Mouse (Mus musculus) right cerebral cortex, adult 18-20 months (tissue): Measurements from ENCODE around the gene Fam214a.

ENCODE experiments used
- DNase-seq: peaks from one replicate; pipeline ENCODE4 v3.0.0; 2022; ENCODE audit warnings: mixed read lengths

Fam214a gene

DNA sequence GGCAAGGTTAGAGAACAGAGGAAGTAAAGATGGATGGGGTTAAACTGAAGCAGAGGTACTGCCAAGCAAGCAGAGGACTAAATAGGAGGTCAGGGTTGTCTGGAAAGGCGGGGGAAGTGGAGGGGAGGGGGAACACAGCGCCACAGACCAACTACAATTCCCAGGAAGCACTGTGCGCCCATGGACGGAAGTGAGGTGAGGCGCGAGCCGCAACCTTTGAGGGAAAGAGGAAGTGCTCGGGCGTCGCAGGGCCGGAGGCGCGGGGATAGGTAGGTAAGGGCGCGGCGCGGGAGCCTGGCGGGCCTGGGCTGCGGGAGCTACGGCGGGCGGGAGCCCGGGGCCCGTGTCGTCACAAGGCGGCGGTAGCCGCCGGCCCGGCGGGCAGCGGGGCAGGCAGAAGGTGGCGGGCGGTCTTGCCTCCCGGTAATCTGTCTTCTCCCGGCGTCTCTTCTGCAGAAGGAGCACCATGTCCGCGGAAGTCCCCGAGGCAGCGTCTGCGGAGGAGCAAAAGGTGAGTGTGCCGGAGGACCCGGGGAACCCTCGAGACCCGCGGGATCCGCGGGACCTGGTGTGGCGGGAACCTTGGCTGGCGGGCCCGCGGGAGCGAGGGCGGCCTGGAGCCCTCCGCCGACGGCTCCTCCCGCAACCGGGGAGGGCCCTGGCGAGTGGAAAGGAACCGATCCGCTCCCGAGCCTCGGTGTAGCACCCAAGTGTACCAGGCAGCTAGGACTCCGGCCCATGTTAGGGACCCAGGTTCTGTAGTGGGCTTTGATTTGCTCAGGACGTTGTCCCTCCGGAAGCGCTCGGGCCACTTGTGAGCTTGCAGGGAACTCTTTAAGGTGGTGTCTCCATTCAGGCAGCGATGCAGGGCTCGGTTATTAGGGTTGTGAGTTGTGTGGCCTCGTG is 85.0 kb downstream of the Fam214a start, which contains the start of gene Arpp19:
Arpp19 (plus strand) TSS at position 164 of the 906 bp plus-strand sequence.
- DNase-seq: peak; percentile 93

DNA sequence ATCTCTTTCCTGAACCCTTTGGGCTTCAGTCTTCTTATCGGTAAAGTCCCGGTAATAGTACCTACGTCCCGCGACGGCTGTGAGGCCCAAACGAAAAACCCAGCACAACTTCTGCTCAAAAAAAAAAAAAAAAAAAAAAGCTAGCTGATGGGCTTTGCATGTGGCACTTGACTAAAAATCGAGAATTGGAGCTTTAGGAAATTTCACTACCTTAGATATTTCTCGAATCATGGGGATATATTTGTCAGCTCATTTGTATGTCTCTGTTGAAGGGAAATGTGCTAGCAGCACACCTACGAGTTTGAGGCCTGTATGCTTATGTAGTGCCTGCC is 85.6 kb downstream of the Fam214a start:
- no peak for DNase-seq

DNA sequence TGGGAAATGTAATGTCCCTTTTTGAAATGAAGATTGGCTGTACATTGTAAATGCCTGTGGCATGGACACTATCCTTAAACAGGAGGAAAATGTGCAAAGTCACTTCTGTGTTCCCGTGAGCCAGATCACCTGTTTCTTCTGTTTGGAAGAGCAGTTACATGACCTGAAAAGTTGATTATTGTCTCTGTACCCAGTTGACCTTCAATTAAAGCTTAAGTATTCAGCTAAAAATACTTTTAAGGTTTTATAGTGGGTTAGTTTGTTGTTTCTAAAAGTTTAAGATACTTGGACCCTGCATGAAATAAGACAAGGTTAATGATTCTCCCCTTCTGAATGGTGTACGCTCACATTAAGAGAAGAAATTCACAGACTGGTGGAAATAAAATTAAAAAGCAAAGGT is 87.9 kb downstream of the Fam214a start:
- no peak for DNase-seq

DNA sequence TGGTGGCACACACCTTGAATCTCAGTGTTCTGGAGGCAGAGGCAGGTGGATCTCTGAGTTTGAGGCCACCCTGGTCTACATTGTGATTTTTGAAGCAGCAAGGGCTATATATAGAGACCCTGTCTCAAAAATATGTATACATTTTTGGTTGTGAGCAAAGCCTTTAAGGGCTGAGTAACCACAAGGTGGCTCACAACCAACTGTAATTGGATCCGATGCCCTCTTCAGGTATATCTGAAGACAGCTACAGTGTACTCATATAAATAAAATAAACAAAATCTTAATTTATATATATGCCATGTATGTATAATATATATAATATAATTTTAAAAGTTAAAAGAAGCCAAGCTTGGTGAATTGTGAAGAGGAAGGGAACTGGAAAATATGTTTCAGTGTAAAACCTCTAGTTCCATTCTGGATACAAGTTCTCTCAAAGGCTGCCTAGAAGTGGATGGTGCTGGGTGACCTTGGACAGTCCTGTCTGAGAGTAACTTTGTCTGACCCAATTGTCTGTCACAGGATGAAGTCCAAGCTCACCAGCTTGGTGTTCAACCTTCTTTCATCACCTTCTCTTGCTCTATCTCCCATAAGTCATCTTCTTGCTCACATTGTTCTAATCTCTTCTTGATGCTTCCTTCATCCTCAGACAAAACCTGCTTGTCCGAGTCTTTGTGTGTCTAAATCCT is 89.3 kb downstream of the Fam214a start:
- no peak for DNase-seq

DNA sequence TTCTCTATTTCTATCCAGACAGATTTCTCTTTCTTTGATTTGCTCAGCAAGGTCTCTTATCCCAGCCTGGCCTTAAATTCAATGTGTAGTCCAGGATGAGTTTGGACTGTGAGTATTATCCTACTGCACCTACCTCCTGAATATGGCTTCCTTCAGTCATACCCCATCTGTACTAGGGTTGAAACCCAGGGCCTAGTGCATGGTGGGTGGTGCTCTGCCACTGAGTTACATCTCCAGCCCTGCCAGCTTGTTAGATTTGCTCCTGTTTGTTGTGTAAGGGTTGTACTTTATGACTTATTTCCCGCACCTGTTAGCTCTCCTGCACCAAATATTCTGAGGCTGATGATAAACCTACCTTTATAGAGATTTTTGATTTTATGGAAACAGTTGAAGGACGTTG is 90.5 kb downstream of the Fam214a start:
- DNase-seq: no peak

DNA sequence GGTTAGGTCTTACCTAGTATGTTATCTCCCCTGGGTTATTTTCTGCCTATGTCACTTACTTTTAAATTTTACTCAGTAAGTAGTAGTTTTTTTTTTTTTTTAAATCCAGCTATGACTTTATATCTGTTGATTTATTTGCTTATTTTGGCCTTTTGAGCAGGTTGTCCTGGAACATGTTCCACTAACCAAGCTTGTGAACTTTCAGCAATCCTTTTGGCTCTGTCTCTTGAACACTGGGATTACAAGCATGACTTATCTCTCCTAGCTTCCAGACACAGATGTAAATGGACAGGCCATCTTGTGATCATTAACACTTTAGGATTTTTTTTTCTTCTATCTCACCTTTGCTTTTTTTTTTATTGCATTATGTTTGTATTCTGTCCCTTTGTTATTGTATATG is 94.4 kb downstream of the Fam214a start:
- no peak for DNase-seq

DNA sequence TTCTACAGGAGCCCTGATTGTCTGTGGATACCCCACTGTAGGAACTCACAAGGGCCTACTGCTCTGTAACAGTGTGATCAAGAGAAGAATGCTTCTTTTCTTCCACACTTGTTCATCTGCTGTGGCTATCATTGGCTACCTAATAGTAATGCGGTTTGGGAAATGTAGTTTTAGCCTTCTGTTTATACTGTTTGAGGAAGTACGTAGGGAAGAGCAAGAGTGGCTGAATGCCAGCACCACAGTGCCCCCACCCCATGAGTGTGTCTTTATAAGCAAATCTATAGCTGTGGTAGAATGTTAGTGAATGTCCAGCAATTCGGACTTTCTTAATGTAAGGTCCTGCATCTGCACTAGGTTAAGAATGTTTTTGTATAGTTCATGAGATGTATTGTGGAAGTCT is 96.4 kb downstream of the Fam214a start:
- no peak for DNase-seq

DNA sequence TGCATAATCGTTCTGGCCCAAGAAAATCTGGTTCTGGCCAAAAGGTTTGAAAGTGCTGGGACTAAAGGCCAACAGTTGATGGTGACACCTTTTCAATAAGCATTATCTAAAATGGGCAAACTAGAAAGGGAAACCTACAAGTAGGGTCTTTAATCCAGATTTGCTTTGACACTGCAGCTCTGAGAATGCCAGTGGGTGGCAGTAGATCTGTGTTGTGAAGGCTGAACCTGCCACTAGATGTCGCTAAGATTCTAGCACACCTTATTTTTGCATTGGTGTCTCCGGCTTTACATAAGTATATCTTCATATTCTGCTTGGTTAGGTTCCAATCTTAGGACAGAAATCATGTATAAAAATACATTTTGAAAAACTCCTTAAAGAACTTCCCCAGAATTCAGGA is 97.3 kb downstream of the Fam214a start:
- peak; percentile 83 for DNase-seq

DNA sequence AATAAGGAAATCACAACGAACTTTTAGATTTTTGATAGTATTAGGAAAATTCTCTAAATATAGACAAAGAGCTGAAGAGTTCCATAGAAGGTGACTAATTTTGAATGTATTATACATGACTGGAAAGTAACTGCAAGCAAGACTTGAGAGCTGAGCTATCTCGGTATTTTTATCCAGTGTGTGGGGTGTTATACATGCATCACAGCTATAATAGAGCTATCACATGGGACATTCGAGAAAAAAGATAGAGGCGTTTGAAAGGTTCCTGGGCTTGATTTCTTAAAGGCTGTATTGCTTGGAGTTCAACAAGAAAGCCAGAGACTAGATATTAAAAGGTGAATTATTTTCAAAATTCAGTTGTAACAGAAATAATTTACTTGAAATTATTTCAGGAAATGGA is 99.2 kb downstream of the Fam214a start:
- peak; percentile 40 for DNase-seq

DNA sequence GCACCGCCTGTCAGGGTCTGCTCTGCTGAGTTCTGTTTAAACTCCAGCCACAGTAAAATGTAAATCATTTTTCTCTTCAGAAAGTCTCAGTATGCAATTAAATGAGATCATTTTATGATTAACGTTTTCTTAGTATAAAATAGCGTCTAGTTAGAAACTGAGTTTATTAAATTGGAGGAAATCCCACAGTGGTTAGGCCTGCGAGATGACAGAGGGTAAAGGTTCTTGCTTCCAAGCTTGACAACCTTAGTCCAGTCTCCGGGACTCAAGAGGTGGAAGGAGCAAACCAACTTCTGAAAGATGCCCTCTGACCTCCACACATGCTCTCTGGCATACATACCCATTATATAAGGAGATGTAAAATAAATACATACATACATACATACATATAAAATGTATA is 102.4 kb downstream of the Fam214a start:
- no peak for DNase-seq

DNA sequence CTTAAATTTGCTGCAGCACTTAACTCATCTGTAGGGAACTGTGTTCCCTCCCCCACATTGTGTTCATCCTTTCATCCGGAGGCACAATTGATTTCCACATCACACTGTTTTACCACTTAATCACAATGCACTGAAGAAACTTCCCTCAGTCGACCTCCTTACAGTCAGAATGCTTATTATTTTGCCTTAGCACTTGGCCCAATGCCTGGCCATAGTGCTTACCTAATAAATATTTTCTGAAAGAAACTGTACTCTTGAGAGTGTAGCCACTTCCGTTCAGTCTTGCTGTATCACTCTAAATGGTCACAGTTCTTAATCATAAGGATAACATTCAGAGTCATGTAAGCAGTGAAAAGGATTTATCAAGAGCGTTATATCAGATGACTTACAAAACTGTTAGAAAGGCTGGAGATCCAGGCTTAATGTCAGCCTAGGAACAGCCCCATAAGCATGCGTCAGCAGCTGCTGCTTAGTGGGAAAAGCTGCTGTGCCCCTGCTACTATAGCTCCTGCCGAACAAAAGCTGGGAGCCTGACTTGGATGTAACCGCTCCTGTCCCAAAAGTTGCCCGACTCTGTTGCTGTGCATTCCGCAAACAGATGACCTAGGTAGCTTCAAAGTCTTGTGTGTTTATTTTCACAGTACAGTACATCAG is 112.1 kb downstream of the Fam214a start:
- no peak for DNase-seq

DNA sequence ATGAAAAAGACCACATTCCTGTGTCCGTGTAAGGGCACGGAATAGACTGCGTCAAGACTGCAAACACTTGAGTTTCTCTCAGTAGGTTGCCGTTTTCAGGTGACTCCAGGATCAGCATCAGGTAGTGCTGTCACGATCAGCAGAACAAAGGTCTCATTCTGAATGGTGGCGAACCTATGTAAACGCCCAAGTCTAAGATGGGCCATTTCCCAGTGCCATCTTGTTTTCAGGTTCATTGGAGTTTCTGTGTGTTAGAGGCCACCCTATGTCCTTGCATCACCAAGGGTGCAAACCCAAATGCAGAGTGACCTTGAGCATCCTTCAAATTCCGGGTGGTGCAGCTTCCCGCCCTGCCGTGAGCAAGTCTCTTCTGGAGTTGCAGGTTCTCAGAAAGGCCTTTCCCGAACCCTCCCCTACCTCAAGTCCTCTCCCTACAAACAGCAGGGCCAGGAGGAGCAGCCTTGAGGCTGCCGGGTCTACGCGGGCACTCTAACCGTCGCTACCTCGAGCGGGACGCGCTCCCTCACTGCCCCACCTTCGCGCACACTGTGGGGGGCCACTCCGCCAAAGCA is 117.9 kb downstream of the Fam214a start, which contains the start of gene Myo5a:
Myo5a (plus strand) TSS at position 559 of the 572 bp plus-strand sequence.
- DNase-seq: no peak

DNA sequence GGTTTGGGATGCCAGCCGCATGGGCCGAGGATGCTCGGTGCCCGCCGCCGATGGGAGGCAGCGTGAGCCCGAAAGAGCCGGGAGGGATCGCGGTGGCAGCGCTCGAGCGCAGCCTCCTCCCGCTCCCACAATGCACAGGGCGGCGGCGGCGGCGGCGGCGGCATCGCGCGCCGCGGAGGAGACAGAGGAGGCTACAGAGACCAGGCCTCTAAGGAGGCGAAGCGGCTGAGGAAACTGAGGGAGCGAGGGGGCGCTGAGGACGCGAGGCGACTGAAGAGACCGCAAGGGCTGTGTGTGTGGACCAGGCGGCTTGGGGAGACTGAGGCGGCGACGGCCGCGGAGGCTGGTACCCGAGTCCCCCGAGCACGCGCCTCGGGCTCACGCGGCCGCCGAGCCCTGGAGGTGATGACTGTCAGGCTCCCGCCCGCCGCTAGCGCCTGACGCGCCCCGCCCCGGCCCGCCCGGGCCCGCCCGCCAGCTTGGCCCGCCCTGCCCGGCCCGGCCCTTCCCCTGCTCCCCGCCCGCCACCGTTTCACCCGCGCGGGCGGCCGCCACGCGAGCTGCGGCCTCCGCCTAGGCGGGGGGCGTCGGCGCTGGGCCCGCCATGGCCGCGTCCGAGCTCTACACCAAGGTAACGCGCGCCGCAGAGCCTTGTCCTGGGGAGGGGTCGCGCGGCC is 118.5 kb downstream of the Fam214a start:
- DNase-seq: peak; percentile 85

DNA sequence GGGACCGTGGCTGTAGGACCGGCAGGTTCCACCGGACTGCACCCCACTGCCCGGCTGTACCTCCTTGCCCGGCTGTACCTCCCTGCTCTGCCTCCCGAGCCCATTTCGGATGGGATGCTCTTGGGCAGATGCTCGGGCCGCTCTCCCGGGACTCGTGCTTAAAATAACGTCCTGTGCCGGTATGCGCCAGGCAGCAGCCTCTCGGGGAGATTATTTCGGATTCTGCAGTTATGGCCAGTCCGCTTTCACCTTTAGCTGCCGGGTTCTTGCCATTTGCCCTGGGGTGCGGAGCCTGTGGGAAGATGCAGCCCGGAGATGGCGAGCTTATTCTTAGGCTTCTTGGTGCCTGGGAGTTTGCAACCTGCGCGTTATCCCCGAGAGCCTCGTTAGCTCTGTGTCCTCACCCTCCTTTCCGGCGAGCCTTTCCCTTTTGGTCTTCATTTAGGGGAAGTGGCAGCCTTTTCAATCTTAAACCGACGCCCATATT is 119.1 kb downstream of the Fam214a start:
- peak; percentile 30 for DNase-seq

DNA sequence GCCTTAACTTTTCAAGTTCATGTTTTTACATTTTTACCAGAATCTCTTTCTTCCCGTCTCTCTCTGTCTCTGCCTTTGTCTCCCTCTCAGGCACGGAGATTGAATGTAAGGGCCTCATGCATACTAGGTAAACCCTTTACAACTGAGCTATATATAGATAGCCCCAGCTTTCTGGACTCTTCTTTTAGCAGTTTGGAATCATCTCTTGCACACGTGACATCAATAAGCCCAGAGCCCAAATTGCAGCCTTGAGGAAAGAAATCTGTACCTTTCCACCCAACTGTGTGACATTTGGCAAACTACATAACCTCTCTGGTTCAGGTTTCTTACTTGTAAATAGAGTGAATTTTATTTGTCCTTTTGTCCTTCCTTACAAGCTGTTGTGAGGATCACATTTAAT is 119.7 kb downstream of the Fam214a start:
- no peak for DNase-seq

DNA sequence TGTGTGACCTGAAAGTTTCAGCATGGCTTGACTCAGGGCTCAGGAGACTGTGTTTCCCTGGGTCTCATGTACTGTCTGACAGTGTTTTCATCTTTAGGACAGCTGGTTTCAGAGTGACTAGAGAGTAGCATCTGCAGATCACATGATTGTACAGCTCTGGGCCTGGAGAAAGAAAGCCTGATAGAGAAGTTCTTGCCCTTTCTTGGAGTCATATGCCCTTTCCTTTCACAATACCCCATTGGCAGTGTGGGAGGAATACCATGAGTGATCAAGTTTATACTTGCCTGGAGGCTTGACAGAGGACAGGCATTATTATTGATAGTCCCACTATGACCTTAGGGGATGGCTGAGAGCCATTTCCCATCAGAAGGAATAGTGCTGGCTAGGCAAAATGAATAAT is 124.5 kb downstream of the Fam214a start:
- DNase-seq: no peak
